Comparison of ENCODE assay signal across 14 mouse cellular contexts in the genomic region with DNA sequence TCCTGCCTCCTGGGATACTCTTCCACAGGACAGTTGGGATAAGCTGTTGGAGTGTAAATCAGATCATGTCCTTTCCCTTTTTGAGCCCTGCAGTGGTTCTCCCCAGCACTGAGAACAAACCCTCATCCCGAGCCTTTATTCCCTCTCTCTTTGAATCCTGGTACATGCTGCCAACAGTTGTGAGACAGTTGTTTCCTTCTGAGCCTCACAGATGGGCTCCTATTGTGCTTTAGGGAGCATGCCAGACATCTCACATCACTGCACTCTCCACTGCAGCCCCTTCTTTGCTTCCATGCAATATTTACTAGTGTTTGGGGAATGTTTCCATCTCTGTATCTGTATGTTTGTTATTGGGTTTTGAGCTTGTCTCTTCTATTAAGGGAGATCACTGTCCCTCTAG. TPM values are rescaled to one million over a fixed set of nuclear protein-coding genes. Genes with fewer than 3 reads are reported as not detected.
"Had no signal": no experiment of that assay in that cellular context is flagged by ENCODE, and none has a peak within 500 bp of the region (broad histone marks: within the 10 kb centered on the region; RNA-seq: fewer than 3 reads in every experiment).

No protein-coding gene starts in this region.

- H3K9me3 ChIP-seq: limb, embryonic 15.5 days; liver, embryonic 12.5 days; midbrain, embryonic 13.5 days had no signal

- DNase-seq: kidney, adult 8-10 months; kidney, postnatal 36 days; layer of hippocampus, postnatal 36 days; lung, embryonic 14.5 days; lung, postnatal 10 days; thymus, postnatal 4 days had no signal

- H3K27ac ChIP-seq: kidney, postnatal 0 days; limb, embryonic 15.5 days; liver, embryonic 12.5 days; macrophage; midbrain, embryonic 13.5 days; stomach, postnatal 0 days had no signal

- H3K9ac ChIP-seq: limb, embryonic 15.5 days; liver, embryonic 12.5 days; lung, embryonic 14.5 days; midbrain, embryonic 13.5 days had no signal

- H3K4me2 ChIP-seq: limb, embryonic 15.5 days; liver, embryonic 12.5 days; lung, embryonic 14.5 days; midbrain, embryonic 13.5 days had no signal

- H3K27me3 ChIP-seq: limb, embryonic 15.5 days; liver, embryonic 12.5 days; midbrain, embryonic 13.5 days had no signal

- ATAC-seq: intestine, postnatal 0 days; liver, embryonic 12.5 days; midbrain, embryonic 13.5 days had no signal

- H3K4me3 ChIP-seq: limb, embryonic 15.5 days; liver, embryonic 12.5 days; midbrain, embryonic 13.5 days had no signal

- H3K36me3 ChIP-seq: limb, embryonic 15.5 days; liver, embryonic 12.5 days; midbrain, embryonic 13.5 days had no signal

- H3K4me1 ChIP-seq: liver, embryonic 12.5 days had no signal

RNA-seq across cellular contexts. Expression of a gene that starts 6.6 kb away (rescaled TPM):
- polyA plus RNA-seq: intestine, postnatal 0 days; kidney, postnatal 0 days; liver, embryonic 12.5 days; liver, embryonic 16.5 days; lung, embryonic 14.5 days; macrophage; midbrain, embryonic 13.5 days; stomach, postnatal 0 days had no signal
